Mouse (Mus musculus) hindlimb bud, embryonic 11.5 days (tissue): ENCODE results near the gene Qsox1.

ENCODE experiments used
- DNase-seq: peaks from one replicate; pipeline ENCODE4 v3.0.0-alpha.2; 2012; ENCODE audit warnings: low read depth, low spot score; ENCODE audit errors: extremely low spot score

The Qsox1 gene

GRCm38 (mm10) chr1:155812581-155813499 lies at the start of gene Qsox1:
Gene Qsox1, minus strand, starts transcription at chr1:155812889.
- peak; percentile 47 for DNase-seq

GRCm38 (mm10) chr1:155854926-155855702 lies 42.4 kb upstream of the Qsox1 start:
- DNase-seq: no peak

DNA sequence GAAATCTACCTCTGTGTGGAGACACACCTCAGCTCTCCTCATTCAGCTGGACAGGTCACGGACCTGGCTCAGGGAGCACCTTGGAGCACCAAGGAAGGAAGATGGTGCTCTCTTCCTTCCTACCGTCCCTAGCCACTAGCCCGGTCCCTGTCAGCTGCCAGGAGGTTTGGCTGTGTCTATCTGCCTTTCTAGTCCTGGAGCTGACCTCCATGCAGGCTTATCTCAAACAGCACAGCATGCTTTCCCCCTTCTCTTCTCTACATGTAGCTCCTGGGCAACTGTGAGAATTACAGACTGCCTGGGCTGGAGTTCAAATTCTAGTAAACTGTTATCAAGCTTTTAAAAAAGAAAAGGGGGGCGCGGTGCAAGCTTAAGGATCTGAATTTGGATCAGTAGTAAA lies 40.3 kb upstream of the Qsox1 start:
- DNase-seq: no peak

DNA sequence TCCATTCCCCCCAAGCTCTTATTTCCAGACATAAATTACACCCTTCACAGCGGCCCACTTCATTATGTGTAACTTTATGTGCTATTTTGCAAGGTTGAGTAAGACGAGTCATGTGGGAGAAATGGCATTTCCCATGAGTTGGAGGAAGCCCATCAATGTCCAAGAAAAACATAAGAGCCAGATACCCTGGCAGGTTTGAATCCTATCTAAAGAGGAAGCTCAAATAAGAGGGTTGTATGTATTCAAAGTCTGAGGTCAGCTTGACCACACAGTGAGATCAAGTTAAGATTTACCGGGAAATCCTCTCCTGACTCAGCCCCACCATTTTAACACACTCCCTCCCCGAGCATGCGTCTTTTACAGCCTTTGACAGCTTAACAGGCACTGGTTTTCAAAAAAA lies 31.5 kb upstream of the Qsox1 start:
- no peak for DNase-seq

DNA sequence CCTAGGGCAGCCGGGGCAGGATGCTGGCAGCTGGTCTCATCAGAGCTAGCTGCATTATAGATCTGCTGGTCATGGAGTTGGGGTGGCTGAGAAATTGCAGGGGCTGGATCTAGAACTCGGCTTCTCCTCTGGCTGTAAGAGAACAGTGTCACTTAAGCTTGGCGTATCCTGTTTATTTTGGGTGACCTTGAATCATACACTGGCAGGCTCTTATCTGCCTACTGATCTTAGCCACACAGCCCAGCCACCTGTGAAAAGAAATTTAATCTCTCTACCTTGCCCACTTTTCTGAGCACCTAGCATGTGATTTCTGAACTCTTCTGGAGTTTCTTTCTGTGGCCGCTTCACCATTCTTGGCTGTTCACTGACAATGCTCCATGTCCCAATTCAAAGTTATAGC lies 30.8 kb upstream of the Qsox1 start:
- no peak for DNase-seq

GRCm38 (mm10) chr1:155835667-155836066 lies 23.0 kb upstream of the Qsox1 start:
- DNase-seq: no peak

DNA sequence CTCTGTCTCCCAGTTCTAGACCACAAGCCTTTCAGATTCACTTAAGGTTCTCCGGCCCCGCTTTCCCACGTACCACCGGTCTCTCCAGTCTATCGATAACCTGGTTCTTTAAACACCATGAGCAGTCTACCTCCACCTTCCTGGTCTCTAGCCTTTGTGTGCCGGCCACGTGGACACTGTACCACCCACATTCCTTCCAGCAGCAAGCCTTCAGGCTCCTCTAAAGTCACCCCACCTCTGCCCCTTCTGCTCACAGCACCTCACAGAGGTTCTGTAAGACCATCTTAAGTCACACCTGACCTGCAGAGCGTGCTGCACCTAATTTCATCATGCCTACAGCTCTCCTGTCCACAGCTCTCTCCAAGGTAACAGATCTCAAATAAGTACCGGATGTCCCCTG lies 20.9 kb upstream of the Qsox1 start:
- no peak for DNase-seq

GRCm38 (mm10) chr1:155831958-155832357 lies 19.3 kb upstream of the Qsox1 start:
- DNase-seq: no peak

DNA sequence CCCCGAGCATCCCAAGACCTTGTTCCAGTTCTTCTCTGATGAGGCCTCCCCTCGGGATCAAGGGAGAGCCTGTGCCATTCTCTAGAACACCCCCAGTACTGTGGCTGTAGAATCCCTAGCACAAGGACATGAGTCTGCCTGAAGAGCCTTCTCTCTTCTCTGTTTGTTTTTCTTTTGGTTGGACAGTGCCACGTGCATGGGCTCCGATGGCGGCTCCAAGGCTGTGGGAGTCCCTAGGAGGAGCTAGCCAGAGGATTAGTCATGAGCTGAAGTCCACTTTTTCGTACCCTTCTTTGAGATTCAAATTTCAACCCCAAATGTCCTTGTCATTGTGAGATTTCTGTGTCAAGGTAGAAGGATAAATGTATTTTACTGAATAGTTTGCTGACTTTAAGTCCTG lies 18.2 kb upstream of the Qsox1 start:
- no peak for DNase-seq

DNA sequence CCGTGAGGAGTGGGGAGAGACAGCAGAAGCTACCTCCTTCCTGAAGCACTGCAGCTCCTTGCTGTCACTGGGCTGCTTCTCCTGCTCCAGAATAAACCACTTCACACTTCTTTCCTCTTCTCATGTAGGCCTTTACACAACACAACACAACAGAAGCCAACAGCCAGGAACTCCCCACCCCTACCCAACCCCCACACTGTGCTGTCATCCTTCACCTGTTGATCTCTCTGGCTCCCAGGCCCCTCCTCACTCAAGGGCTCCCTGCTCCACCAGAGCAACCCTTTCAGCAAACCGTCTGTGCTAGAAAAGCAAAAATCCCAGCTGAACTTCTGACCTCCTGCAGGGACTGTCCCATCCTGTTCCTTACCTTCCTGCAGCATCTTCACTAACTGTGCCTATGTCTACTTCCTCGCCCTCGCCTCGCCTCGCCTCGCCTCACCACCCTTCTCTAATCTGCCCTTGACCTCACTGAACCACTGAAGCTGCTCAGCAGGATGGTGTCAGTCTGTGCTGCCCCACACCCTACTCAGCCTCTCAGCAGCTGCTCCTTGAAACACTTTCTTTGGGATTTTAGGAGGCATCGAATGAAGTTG lies 15.1 kb upstream of the Qsox1 start:
- DNase-seq: no peak

- no peak for DNase-seq
Observed at GRCm38 (mm10) chr1:155826803-155827395, 14.2 kb upstream of the Qsox1 start.

DNA sequence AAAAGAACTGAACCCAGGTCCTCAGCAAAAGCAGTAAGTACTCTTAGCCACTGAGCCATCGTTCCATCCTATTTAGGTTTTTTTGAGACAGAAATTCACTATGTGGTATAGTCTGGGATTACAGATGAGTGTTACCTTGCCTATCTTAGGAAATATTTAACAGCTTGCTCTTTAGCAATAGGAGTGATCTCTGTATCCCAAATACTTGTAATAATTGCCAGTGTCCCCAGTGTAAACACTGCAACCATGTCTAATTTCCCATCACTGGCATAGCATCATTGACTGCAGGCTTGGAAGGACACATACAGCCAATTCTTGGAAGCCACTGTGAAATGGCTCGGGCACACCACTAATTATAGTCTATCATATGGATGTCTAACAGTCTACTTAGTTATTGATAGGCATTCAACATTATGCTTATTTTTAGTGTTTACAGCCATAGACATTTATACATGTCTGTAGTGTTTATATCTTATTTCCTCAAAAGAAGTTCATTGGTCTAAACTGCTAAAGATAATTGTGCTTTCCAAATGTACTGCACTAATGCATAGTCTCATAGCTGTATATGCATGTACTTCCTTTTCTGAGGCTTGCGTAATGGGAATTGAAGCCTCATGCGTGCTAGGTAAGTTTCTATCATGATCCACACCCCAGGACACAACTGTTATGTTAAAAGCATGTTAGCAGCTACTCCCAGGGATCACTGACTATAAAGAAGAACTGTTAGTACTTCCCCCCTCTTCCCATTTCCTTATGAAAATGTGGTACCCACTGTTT lies 13.4 kb upstream of the Qsox1 start:
- no peak for DNase-seq

GRCm38 (mm10) chr1:155820646-155821045 lies 8.0 kb upstream of the Qsox1 start:
- DNase-seq: no peak

- DNase-seq: no peak
Observed at GRCm38 (mm10) chr1:155816167-155816566, 3.5 kb upstream of the Qsox1 start.

GRCm38 (mm10) chr1:155811995-155812580 lies 601 bp downstream of the Qsox1 start:
- no peak for DNase-seq

DNA sequence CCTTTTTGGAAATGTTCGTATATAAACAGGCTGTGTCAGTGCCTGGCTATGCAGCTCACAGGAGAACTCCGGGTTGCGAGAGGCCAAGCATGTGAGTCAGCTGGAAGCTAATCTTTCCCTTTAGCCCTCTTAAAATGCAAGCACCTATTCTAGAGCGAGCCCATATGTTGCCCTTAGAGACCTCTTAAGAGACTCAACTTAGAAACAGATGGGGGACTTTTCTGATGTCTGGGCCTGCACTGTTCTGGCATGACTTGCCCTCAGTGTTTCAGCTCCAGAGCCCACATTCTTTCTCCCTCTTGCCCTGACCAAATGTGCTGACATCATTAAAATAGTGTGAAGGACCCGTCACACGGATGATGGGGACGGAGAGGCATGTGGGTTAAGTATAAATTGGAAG lies 2.1 kb downstream of the Qsox1 start:
- DNase-seq: no peak

GRCm38 (mm10) chr1:155809706-155810442 lies 2.8 kb downstream of the Qsox1 start:
- no peak for DNase-seq

DNA sequence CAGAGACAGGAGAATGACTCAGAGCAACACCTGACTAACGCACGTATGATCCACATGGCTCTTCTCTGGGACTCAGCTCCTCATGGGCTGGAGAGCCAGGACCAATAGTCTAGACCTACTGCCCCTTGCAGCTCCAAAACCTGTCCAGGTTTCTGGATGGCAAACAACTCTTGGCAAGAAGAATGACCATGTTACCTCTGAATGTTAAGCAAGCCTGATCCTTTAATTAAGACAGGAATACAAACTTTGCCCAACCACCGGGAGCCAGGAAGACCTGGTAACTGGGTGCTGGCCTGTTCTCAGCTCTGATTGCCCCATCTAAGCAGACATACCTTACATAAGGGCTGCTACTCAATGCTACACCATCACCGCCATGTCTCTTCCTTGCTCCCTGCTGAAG lies 4.4 kb downstream of the Qsox1 start:
- DNase-seq: no peak

GRCm38 (mm10) chr1:155805607-155806006 lies 7.1 kb downstream of the Qsox1 start:
- DNase-seq: no peak
